Mouse (Mus musculus) kidney, adult 11 months (tissue): ENCODE data around the gene Adgrg3.
"Not testable (repeated sequence)": the region's sequence is repeated elsewhere in the genome, so short reads cannot be mapped to it uniquely, and the experiment has no call there.

Experiments used
- DNase-seq: peaks from one replicate; pipeline ENCODE4 v3.0.0; 2022

The Adgrg3 gene

DNA sequence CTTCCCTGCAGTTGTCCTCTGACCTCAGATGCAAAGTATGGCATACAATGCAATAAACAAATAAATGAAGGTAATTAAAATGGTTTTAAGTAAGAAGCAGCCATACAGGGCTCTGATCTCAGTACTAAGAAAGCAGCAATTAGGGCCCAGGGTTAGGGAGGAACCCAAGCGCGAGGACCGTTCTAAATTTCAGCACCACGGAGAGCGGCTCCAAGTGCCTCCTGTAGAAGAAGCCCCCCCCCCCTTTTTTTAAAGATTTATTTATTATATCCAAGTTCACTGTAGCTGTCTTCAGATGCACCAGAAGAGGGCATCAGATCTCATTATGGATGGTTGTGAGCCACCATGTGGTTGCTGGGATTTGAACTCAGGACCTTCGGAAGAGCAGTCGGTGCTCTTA lies 10.9 kb downstream of the Adgrg3 start:
- DNase-seq, result not testable (repeated sequence)

DNA sequence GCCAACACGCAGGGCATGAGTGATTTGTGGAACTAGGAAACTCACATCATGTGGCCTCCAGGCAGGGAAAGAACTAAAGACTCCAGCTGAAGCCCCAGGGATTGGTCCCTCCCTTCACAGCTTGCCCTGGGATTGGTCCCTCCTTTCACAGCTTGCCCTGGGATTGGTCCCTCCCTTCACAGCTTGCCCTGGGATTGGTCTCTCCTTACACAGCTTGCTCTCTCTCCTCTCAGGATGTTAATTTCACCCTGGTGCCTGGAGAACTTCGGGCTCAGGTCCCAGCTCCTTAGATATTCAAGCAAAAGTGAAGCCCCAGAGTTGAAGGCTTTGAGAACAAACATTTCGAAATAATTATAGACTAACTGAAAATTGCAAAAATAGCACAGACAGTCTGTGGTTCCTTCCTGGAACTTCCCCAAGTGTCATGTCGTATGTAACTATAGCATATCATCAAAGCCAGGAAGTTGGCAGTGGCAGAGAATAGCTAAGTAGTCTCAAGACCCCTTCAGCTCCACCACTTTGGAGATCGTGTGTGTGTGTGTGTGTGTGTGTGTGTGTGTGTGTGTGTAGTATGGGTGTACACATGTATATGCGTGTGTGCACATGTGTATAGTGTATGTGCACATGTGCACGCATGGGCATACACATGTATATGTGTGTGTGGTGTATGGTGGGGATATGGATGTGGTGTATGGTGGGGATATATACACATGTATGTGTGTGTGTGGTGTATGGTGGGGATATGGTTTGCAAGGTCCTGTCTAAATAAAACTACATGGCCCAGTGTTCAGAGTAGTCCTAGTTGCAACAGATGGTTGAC lies 19.8 kb downstream of the Adgrg3 start:
- peak; percentile 24 for DNase-seq

DNA sequence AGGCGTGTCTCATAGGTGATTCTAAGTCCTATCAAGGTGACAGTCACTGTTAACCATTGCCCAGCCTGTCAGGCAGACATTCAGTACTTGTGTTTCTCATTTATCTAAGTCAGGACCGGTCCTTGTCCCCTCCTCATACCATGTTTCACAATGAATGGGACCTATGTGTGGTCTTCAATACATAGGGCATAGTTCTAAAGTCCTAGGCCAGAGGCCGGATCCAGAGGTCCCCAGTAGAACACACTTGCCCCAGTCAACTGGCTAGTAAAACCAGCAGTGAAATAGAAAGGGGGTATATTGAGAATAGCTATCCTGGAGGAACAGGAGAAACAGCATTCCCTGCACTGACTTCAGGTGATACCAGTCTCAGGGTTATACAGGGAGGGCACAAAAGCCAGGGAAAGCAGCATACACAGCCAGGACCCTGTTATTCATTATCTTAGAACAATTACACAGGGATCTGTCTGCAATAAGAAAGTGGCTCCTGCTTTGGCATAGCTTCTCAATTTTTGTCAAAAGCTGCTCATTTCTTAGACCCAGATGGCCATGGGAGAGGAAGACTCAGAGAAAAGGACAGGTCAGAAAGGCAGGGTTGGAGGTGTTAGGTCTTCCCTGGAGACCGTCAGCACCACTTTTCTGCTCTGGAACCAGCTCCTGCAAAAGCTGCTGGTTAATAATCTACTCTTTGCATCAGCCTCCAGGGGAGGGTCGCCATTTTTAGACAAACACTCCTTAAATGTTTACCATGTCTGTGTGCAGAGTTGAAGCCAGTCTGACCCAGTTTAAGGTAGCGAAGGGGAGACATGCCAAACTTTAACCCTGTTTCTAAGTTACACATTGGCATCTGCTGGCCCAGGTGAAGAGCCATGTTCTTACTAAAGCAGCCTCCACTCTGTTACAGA lies 24.6 kb downstream of the Adgrg3 start:
- peak; percentile 44 for DNase-seq

DNA sequence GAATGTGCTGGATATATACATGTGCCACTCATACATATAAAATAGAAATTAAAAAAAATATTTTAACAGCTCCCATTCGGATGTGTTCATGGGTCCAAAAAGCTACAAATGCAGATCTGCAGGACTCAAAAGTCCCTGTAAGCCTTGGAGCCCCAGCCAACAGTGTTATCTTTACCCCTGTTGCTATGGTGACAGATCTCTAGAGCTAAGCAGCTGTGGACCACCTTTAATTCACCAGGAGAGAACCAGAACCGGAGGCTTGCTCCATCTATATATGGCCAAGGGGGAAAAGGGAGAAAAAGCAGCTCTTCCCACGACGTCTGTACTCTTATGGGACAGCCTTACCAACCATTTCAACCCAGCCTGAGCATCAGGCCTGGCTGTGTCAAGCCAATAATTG lies 27.3 kb downstream of the Adgrg3 start:
- DNase-seq, result no peak

DNA sequence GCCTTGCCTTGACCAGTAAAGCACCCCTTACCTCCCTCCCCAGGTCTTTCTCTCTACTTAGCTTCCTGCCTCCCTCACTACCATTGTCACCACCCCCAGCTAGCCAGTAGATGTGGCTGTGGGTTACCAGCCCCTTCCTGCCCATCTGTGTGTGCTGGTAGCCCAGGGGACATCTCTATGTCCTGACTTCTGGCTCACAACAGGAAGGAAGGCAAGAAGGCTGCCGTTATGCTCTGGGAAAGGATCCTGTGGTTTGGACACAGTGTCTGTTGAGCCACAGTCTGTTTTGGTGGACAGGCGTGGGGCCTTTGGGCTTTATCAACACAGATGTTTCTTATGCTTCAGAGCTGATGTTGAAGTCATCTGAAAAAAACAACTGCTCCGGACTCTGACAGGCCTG lies 29.5 kb downstream of the Adgrg3 start:
- DNase-seq, result no peak

DNA sequence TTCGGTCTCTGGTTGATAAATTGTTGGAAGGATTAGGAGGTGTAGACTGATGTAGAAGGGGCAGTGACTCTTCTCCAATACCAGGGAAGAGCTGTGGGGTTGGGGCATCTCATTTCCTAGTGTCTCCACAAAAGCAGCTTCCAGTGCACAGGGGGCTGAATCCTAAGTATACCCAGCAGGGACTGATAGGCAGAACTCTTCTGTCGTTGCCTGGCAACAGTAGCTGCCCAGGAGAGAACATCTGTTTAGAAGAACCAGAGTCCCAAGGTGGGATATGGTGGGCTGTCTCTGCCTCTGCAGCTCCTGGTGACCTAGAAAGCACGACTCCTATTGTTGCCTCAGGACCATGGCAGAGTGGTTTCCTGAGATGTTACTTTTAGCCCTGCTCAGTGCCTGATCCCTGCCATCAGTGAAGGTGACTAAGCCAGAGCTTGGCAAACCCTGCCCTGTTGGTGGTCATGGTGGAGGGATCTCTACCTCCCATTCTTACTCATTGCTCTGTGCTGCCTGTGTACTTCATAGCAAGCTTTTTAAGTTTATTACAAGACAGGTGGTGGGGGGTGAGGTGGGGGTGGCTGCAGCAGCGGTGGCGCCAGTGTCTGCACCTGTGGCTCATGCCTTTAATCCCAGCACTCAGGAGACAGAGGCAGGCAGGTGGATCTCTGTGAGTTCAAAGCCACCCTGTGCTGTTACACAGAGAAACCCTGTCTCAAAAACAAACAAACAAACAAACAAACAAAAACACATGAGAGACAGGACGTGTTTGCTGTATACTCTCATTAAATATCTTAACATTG lies 30.6 kb downstream of the Adgrg3 start:
- no peak for DNase-seq

DNA sequence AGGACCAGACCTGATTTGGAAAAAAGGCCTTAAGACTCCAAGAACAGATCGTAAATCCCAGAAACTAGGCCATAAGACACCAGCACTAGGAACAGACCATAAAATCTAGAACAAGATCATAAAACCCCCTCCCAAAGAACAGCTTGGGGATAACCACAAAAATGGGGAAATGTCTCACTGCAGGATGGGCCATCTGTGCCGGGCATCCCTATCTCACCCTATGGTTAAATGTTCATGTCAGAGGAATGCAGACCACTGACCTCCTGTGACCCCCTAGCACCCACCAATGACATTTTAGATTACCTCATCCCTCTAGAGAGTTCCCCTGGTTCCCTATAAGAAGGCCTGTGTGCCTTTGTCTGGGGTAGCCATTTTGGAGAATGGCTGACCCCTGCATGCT lies 32.1 kb downstream of the Adgrg3 start:
- no peak for DNase-seq

DNA sequence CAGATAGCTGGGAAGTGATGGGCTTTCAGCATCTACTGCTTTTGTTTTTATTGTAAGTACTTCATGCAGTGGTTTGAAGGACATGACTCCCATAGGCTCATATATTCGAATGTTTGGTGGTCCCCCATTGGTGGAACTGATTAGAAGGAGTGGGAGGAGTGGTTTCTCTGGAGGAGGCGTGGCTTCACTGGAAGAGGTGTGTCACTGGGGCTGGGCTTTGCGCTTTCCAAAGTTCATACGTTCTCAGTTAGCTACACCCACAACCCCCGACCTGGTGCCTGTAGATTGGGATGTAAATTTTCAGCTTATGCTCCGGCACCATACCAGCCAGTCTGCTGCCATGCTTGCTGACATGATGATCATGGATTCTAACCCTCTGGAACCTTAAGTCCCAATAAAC lies 36.9 kb downstream of the Adgrg3 start:
- DNase-seq, result no peak

DNA sequence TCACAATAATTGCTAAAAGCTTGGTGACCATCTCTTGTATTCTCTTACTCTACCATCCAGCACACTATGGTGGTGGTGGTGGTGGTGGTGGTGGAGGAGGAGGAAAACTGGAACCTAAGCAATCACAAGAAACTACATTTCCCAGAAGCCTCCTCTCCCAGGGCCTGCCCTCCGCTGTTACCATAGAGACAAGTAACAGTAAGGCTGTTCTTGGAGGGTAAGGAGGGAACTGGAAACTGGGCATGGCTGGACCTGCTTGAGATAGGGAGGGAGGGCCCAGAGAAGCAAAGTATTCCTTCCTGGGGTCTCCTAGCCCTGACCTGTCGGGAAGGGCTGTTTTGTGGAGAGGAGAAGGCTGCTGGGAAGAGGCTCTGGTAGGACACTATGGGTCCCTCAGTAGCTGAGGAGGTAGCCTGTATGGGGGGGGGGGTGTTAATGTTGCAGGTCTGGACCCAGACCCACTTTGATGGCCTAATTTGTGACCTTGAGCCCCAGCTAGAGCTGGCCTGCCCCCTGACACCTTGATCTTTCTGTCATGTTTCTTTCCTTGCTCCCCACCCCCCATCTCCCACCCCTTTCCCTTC lies 37.5 kb downstream of the Adgrg3 start, which contains the start of gene Drc7:
Gene Drc7, plus strand, starts transcription at position 177 of the 584 bp plus-strand sequence.
- no peak for DNase-seq

DNA sequence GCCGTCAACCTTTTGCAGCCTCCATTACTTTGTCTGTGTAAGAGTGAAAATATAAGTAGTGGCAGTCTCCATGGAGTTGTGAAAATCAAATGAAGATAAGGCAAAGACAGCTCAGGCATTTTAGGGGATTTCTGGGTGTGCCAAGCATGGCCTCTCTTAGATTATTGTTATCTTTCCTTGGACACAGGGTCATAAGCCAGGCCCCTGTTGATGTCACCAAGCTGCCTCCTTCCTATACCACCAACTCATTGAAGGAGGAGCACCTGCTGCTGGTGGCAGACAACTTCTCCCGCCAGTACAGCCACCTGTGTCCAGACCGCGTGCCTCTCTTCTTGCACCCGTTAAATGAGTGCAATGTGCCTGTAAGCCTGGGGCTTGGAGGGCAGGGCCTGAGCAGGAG lies 38.9 kb downstream of the Adgrg3 start:
- no peak for DNase-seq

DNA sequence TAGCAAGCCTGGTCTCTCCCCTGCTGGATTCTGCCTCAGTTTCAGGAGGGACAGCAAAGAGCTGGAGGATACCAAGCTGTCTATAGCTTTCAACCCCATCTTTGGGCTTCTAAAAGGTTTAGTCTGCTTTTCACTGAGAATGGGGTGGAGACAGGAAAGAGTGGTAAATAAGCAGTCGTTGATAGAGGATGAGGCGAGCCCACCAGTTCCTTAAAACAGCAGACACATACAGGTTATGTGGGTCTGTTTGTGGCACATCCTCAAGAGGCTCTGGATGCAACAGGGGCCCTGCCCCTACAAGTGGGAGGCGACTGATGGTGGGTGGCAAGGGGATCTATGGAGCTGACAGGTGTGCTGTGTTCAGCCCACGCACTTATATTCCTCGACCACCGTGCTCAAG lies 41.2 kb downstream of the Adgrg3 start:
- DNase-seq, result no peak

DNA sequence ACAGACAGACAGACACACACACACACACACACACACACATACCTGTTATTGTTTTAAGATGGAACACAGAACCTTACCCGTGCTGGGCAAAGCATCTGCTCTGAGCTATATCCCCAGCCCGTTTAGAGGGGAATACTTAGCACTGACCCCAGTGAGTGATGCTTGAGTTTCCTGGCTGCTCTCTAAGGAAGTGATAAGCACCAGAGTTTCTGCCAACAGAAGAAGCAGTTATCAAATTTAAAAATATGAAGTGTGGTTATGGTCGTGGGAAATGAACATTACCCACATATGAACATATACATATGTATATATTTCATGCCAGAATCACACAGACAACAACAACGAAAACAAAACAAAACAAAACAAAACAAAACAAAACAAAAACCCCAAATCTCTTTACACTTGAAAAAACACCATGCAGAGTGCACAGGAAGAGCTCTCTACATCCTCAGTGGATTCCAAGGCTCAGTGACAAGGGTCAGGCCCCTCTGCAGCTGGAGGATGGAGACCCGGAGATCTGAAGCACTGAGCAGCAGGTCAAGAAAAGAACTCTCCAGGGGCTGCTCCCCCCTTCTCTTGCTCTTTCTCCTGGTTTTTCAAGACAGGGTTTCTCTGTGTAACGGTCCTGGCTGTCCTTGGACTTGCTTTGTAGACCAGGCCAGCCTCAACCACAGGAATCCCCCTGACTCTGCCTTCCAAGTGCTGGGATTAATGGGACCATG lies 42.5 kb downstream of the Adgrg3 start:
- DNase-seq, result no peak

DNA sequence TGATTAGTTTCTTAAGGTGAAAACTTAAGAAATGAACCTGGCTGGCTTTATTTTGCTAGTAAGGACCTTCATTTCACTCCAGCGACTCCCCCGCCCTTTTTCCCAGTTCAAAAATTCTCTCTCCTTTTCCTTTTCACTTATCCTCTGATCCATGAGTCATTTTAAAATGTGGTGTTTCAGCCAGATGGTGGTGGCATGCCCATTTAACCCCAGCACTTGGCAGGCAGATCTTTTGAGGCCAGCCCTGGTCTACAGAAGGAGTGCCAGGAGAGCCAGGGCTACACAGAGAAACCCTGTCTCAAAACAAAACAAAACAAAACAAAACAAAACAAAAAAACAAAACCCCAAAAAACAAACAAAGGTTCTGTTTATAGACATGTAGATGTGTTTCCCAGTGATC lies 47.0 kb downstream of the Adgrg3 start:
- no peak for DNase-seq

DNA sequence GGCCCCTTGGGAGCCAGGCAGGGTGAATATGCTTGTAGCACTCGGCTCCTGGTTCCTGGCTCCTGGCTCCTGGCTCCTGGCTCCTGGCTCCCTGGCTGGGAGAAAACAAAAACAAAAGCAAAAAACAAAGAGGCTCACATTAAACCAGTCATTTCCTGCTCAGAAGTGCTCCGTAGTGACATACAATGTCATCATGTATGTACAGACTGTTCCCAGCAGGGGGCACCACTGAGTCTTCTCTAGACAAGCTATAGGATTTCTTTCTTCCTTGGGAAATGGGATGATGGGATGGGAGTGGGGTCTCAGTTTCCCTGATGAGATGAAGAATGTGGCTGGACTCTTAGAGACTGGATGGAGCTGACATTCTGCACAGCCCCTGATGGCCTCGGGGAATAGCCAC lies 50.1 kb downstream of the Adgrg3 start:
- peak; percentile 40 for DNase-seq

DNA sequence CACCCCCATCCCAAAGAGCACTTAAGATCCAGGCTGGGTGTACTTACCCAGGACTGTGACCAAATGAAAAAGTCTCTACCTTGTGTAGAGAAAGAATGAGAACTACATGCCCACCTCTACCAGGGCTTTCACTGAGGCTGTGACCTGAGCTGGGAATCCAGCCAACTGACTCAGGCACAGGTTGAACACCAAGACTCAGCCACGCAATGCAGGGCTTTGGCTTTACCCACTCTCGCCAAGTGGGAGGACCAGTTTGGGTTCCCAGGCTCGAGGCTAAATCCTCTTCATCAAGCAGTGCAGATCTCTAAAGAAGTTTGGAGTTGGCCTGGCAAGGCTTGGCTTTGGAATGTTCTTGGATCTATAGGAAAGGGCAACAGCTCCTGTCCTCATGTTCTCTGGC lies 58.0 kb downstream of the Adgrg3 start:
- DNase-seq, result no peak

DNA sequence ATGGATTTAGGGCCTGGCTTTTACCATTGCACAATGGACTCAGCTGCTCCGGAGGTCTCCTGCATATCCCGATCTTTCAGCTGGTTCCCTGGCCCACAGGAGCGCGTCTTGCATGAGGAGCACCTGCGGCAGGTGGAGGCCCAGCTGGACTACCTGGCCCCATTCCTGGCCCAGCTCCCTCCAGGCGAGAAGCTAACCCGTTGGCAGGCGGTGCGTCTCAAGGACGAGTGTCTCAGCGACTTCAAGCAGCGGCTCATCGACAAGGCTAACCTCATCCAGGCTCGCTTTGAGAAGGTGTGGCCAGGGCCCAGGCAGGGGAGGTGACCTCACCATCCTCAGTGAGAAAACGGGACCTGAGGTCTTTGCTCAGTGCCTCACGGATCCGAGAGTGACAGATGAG lies 58.7 kb downstream of the Adgrg3 start:
- no peak for DNase-seq

DNA sequence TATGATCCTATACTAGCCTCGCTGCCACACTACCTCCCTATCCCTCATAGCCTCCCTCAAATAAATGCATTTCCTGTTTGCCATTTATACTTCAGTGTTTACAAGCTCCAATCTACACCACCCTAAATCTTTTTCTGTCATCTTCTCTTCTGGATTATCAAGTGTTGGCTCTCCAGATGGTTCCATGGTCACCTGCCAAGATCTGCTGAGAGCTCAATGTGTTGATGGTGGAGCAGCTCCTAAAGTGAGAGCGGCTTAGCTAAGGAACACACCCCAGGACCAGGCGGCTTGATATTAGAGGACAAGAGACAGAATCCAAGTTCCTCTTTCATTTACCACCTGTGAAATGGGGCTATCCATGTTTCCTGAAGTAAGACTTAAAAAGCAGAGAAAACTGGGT lies 60.6 kb downstream of the Adgrg3 start:
- DNase-seq, result no peak

DNA sequence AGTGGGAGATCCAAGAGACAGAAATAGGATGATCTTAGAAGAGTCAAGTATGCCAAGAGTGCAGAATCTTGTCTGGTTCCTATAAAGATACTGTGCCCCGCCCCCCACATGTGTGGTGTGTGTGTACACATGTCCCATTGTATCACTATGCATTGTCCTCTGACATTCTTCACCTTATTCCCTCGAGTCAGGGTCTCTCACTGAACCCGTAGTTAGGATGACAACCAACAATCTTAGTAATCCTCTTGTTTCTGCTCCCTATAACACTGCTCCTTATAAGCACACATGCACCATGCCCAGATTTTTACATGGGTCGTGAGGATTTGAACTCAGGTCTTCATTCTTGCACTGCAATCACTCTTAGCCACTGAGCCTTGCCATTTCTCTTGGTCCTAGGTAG lies 61.8 kb downstream of the Adgrg3 start:
- DNase-seq, result no peak

DNA sequence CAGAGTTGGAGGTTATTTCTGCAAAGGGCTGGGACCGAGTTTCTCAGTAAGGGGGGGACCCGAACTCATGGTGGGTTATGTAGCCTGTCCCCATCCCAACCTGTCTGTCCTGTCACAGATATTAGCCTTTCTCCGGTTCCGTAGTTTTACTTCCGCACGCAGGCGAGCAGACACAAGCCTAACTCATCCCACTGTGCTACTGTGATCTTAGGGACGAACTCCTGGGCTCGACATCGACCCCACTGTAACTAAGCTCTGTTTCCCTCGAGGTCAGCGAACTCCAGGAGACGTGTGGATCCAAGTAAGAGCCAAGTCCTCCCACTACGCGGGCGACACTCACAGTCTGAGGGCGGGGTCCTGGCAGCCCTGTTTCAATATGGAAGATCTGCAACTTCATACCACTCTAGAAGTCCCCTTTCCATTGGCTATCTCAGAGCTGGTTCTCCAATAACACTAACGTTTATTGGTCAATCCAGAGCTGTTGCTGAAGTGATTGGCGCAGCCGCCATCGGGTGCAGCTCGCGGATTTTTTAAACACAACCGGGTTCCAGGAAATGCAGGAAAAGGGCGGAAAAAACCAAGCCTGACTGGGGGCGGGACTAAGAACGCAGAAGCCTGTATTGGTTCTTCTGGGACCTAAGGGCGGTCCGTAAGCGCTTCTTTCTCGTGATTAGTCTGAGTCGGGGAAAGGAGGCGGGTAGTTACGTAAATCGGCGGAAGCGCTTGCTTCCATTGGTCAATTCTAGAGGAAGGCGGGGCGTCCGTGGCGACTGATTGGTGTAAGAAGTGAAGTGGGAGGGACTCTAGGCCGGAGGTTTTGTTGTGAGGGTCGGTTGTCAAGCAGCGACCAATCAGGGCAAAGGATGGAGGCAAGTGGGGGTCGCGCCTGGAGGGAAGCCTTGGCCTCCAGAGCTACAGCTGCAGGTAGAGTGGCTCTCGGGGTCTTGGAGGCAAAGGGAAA lies 63.2 kb downstream of the Adgrg3 start, which contains the start of gene Katnb1:
Gene Katnb1, plus strand, starts transcription at position 806 of the 961 bp plus-strand sequence.
- DNase-seq, result peak; percentile 100

DNA sequence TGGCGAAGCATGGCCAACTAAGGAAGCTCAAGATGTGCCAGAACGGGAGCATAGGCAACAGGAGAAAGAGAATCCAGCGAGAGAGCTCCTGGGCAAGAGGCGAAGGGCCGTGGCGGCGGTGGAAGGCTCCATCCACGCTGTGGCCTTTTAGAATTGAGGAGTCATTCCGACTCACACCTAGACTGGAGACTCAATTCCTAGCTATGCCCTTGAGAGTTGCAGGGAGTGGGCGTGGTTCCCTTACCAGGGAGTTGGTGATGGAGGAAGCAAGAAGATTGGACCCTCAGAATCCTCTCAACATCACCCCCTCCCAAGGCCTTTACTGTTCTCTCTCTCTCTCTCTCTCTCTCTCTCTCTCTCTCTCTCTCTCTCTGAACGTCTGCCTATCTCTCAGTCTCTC lies 64.2 kb downstream of the Adgrg3 start:
- DNase-seq, result no peak

DNA sequence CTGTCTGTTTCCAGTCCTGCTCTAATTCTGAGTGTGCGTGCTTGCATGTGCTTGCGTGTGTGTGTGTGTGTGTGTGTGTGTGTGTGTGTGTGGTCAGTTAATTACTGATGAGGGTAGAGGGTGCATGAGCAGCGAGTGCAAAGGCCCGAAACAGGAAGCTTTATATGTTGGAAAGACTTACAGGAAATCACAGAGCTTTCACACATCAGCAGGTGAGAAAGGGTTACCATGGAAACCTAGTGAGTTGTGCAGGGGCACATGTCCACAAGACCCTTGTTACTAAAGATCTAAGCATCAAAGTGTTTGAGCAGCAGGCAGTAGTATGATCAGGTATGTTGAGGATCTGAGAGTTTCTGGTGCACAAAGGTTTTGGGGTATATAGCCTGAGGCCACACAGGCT lies 66.8 kb downstream of the Adgrg3 start:
- no peak for DNase-seq
